Mouse (Mus musculus) liver, embryonic 16.5 days (tissue): Measurements from ENCODE around the gene Gm20481. TPM values are rescaled to one million over a fixed set of nuclear protein-coding genes. Genes with fewer than 3 reads are reported as not detected.
"Not testable (repeated sequence)": the region's sequence is repeated elsewhere in the genome, so short reads cannot be mapped to it uniquely, and the experiment has no call there.

Experiments
- ATAC-seq: fragments of 200-750 bp; cut with Nextera tagmentation; 2 replicates; pipeline ENCODE4 v1.8.0; 2017; ENCODE audit warnings: low read depth, mild to moderate bottlenecking, moderate number of reproducible peaks, moderate library complexity
- H3K27ac ChIP-seq: fragments of 300-500 bp; sonication (generic); 2 replicates; pipeline ENCODE4 v1.5.1; 2014; ENCODE audit warnings: mild to moderate bottlenecking, low read length
- H3K27me3 ChIP-seq: fragments of 300-500 bp; sonication (generic); 2 replicates; pipeline ENCODE4 v1.6.1; 2014; ENCODE audit warnings: low read depth, low read length, mixed read lengths; ENCODE audit not compliant: control insufficient read depth, insufficient read depth
- H3K36me3 ChIP-seq: fragments of 300-500 bp; sonication (generic); 2 replicates; pipeline ENCODE4 v1.6.1; 2014; ENCODE audit warnings: mild to moderate bottlenecking; ENCODE audit not compliant: control insufficient read depth, insufficient read depth
- H3K4me1 ChIP-seq: fragments of 300-500 bp; sonication (generic); 2 replicates; pipeline ENCODE4 v1.6.1; 2014; ENCODE audit warnings: low read depth, low read length, mixed read lengths; ENCODE audit not compliant: control insufficient read depth
- H3K4me2 ChIP-seq: fragments of 300-500 bp; sonication (generic); 2 replicates; pipeline ENCODE4 v1.6.1; 2014; ENCODE audit warnings: low read depth, low read length, mixed read lengths
- H3K4me3 ChIP-seq: fragments of 300-500 bp; sonication (generic); 2 replicates; pipeline ENCODE4 v1.5.1; 2014; ENCODE audit warnings: low read depth, mild to moderate bottlenecking, low read length
- H3K9ac ChIP-seq: fragments of 300-500 bp; sonication (generic); 2 replicates; pipeline ENCODE4 v1.6.1; 2014; ENCODE audit warnings: low read depth, low read length
- H3K9me3 ChIP-seq: fragments of 300-500 bp; sonication (generic); replicated peaks from 2 replicates; pipeline ENCODE4 v1.6.1; 2016; ENCODE audit warnings: low read length; ENCODE audit not compliant: control insufficient read depth
- WGBS: fragments of 180-500 bp; shearing (Covaris S2); extraction: QIAGEN DNeasy Blood & Tissue Kit; methylation state at CpG from one replicate; pipeline ENCODE4 v1.1.7; 2014; ENCODE audit not compliant: insufficient replicate concordance; 5-methylcytosine and 5-hydroxymethylcytosine counted together
- polyA plus RNA-seq: library from polyadenylated mRNA; unstranded; fragments of >200 nt; fragmentation: Nextera tagmentation; extraction: Ambion mirVana; gene quantifications from 2 replicates; pipeline ENCODE4 v1.2.1, GENCODE M21; 2015

Gene Gm20481
- polyA plus RNA-seq, 1 experiment from 2014 or later, result not detected

DNA sequence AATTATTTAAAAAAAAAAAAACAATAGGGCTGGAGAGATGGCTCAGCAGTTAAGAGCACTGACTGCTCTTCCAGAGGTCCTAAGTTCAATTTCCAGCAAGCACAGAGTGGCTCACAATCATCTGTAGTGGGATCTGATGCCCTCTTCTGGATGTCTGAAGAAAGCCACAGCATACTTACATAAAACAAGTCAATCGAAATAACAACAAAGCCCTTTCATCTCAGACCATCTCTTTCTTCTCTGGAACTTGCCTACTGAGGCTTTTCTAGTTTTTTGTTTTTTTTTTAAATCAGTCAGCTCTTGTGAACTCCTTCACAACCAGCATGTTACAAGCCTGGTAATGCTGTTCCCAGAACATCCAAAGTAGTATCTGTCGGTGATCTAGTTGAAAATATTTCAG, 10.9 kb downstream of the Gm20481 start:
- WGBS, result 15% methylated on average over 2 of the region's 2 CpGs
- peak overlapping the region; percentile 91 for H3K4me3 ChIP-seq
- H3K4me1 ChIP-seq, result peaks cover 27% of the 10 kb centered on the region
- ATAC-seq, result no peak
- peak overlapping the region; percentile 89 for H3K9ac ChIP-seq
- no peaks in the 10 kb centered on the region for H3K27me3 ChIP-seq
- peak overlapping the region; percentile 96 for H3K27ac ChIP-seq
- peak overlapping the region; percentile 86 for H3K4me2 ChIP-seq
- H3K9me3 ChIP-seq, result no peaks in the 10 kb centered on the region
- peaks cover 8% of the 10 kb centered on the region for H3K36me3 ChIP-seq

DNA sequence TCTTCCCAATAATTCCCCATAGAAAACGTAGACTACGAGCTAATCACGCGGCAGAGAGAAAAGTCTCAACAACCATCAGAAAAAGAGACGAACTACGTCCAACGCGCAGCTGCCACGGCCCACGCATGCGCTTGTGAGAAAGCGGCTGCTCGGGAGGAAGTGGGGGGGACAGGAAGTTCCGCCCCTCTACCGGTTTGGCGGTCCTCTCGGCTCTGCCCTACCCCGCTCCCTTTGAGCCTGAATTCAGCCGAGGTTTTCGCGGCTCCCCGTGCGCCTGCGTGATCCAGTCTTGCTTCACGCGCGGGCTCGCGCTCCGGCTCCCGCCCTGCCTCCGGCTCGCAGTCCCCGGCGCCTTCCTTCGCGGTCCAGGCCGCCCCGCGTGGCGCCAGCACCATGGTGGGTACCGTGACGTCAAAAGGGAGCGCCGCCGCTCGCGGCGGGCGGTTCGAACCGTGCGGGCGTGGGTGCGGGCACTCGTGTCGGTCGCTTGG, 12.0 kb downstream of the Gm20481 start, which contains the start of gene Lsm2:
Gene Lsm2 (plus strand): TSS at position 173 of the 491 bp plus-strand sequence.
- H3K27ac ChIP-seq, result peak within 1 kb of the TSS; percentile 96
- peak within 1 kb of the TSS; percentile 89 for H3K9ac ChIP-seq
- peak within 1 kb of the TSS; percentile 91 for H3K4me3 ChIP-seq
- peaks cover 17% of the 10 kb centered on the region for H3K36me3 ChIP-seq
- no peaks in the 10 kb centered on the region for H3K9me3 ChIP-seq
- peak within 1 kb of the TSS; percentile 86 for H3K4me2 ChIP-seq
- H3K27me3 ChIP-seq, result no peaks in the 10 kb centered on the region
- H3K4me1 ChIP-seq, result peaks cover 27% of the 10 kb centered on the region
- peak; percentile 93 for ATAC-seq
- WGBS, result under 1% methylated on average over 58 of the region's 58 CpGs

DNA sequence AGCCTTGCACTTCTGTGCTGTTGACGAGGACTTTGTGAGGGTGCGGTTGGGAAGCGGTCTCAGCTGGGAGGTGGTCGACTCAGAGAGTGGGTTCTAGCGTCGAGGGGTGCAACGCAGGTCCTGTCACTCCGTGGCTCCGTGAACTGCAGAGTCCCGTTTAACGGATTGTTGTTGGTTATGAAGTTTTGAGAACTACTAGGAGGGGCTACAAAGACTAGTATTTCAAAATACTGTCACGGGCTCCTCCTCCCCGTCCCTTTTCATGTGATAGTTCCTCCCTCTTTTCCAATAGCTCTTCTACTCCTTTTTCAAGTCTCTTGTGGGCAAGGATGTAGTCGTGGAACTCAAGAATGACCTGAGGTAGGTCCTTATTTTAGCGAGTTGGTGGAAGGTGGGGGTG, 12.6 kb downstream of the Gm20481 start:
- Histone ChIP-seq H3K9me3 (no peaks in the 10 kb centered on the region), H3K4me1 (peaks cover 27% of the 10 kb centered on the region), H3K4me2 (peak overlapping the region; percentile 86), H3K36me3 (peaks cover 17% of the 10 kb centered on the region), H3K27me3 (no peaks in the 10 kb centered on the region), H3K27ac (peak overlapping the region; percentile 96), H3K9ac (peak overlapping the region; percentile 89), H3K4me3 (peak overlapping the region; percentile 91)
- WGBS, result 0% methylated on average over 15 of the region's 15 CpGs
- peak; percentile 30 for ATAC-seq

DNA sequence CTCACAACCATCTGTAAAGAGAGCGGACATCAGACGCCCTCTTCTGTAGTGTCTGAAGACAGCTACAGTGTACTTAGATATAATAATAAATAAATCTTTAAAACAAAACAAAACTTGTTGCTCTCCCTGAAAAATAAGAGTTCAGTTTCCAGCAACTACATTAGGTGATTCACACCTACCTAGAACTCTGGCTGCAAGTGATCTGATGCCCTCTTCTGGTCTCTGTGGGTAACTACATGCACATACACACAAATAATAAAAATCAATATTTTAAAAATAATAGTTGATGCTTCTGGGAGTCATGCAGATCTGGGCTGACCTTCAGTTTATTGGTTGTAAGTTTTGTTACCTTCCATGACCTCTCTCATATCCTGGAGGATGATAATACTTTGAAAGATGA, 14.5 kb downstream of the Gm20481 start:
- no peak for ATAC-seq
- Histone ChIP-seq H3K27ac (no peak overlapping the region), H3K4me1 (peaks cover 27% of the 10 kb centered on the region), H3K36me3 (peaks cover 17% of the 10 kb centered on the region), H3K27me3 (no peaks in the 10 kb centered on the region), H3K4me2 (no peak overlapping the region), H3K9ac (no peak overlapping the region), H3K9me3 (no peaks in the 10 kb centered on the region), H3K4me3 (no peak overlapping the region)
- WGBS, result 52% methylated on average over 2 of the region's 2 CpGs

DNA sequence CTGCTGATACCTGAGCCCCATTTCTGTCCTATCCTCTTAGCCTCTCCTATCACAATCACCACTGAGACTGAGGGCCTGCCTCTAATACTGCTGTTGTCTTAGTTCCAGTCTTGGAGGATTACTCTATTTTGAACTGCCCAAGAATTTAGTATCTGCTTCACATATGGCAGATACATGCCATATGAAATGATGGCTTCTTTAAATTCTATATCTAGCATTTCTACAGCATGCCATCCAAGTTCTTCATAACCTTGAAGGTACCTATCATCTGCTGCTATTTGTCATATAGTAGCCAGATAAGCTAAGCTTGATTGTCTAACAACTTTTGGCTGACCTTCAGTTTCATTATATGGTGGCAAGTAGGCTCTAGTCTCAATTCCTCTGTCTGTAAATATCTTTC, 25.0 kb downstream of the Gm20481 start:
- Histone ChIP-seq H3K9me3 (no peaks in the 10 kb centered on the region), H3K4me1 (peaks cover 28% of the 10 kb centered on the region), H3K9ac (no peak overlapping the region), H3K4me3 (no peak overlapping the region), H3K27me3 (no peaks in the 10 kb centered on the region), H3K36me3 (peaks cover 16% of the 10 kb centered on the region), H3K4me2 (no peak overlapping the region), H3K27ac (no peak overlapping the region)
- ATAC-seq, result no peak

DNA sequence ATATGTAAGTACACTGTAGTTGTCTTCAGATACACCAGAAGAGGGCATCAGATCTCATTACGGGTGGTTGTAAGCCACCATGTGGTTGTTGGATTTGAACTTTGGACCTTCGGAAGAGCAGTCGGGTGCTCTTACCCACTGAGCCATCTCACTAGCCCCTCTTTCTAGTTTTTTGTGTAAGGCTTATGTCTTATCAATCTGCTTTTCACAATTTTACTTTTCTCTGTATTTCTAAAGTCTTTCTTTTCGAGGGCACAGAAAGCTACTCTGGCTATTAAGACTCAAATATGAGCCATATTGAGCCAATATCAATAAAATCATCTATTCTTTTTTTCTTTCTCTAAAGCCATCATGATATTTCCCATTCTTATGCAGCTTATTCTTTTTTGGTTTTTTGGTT, 25.5 kb downstream of the Gm20481 start:
- H3K27ac ChIP-seq, H3K9ac ChIP-seq, H3K27me3 ChIP-seq, H3K4me2 ChIP-seq, H3K4me3 ChIP-seq, ATAC-seq, H3K9me3 ChIP-seq: not testable (repeated sequence)
- 80% methylated on average over 4 of the region's 4 CpGs for WGBS
- H3K4me1 ChIP-seq, result peaks cover 28% of the 10 kb centered on the region
- peaks cover 16% of the 10 kb centered on the region for H3K36me3 ChIP-seq

DNA sequence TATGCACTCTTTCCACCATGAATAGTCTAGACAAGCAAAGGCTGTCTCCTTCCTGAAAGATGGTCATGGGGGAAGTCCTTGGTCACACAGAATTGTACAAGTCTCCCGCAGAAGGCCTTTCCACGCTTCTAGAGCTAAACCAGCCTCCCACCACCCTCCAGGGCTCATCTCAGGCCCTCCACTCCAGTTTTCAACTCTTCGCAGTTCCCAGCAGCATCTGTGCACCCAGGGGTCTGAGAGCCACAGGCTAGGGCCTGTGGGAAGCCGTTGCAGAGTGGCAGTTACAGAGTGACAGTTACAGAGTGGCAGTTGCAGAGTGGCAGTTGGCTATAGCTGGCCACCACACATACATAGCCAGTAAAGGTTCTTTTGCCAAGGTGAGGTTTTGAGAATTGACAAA, 26.2 kb downstream of the Gm20481 start:
- H3K27ac ChIP-seq, H3K4me2 ChIP-seq, H3K9me3 ChIP-seq, H3K27me3 ChIP-seq, H3K9ac ChIP-seq, H3K4me3 ChIP-seq, ATAC-seq: not testable (repeated sequence)
- peaks cover 28% of the 10 kb centered on the region for H3K4me1 ChIP-seq
- 79% methylated on average over 4 of the region's 4 CpGs for WGBS
- peaks cover 10% of the 10 kb centered on the region for H3K36me3 ChIP-seq

DNA sequence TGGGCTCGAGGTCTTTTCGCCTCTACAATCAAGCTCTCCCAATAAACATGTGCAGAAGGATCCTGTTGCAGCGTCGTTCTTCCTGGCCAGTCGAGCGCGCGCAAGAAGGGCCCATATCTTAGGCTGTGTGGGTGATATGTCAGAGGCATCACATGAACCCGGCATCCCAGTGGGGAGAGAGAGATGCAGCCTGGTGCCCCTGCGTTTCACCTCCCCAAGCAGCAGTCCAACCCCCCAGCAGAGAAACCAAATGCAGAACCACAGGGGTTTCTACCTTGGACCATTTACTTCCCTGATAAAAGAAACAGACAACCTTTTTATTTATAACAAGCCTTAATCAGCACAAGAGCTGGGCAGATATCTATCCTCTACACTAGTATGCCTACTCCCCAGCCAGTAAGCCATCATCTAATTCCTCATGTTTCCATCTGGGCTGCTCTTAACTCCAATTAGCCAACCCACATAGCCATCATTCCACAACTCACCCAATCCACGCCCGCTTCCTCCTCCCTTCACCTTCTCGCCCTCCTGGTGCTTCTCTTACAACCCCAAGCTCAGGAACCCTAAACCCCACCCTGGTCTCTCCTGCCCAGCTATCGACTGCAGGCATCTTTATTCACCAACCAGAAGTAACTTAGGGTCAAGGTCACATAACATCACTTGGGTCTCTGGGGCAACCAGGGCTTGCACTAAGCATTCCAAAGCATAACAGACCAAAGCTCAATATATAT, 26.9 kb downstream of the Gm20481 start:
- Histone ChIP-seq H3K27ac (peak overlapping the region; percentile 51), H3K4me3 (peak overlapping the region; percentile 82), H3K27me3 (no peaks in the 10 kb centered on the region), H3K4me2 (peak overlapping the region; percentile 95), H3K9me3 (no peaks in the 10 kb centered on the region), H3K36me3 (peaks cover 10% of the 10 kb centered on the region), H3K4me1 (peaks cover 28% of the 10 kb centered on the region), H3K9ac (peak overlapping the region; percentile 29; the same call in 1 of the 2 replicates)
- WGBS, result 68% methylated on average over 12 of the region's 14 CpGs
- ATAC-seq, result no peak

DNA sequence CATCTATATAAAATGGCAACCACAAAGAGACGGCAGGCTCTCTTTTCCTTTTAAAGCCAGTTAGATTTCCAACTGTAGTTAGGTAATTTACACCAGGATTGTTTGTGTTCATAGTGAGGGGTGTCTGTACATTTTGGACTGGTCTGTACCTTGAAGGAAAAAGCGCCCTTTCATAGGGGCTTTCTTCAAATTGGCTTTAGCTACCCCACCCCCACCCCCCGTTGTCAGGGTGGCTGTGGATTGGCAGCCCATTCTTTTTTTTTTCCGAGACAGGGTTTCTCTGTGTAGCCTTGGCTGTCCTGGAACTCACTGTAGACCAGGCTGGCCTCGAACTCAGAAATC, 27.4 kb downstream of the Gm20481 start:
- no peaks in the 10 kb centered on the region for H3K27me3 ChIP-seq
- H3K4me1 ChIP-seq, result peaks cover 28% of the 10 kb centered on the region
- peak overlapping the region; percentile 82 for H3K4me3 ChIP-seq
- no peaks in the 10 kb centered on the region for H3K9me3 ChIP-seq
- H3K27ac ChIP-seq, result peak overlapping the region; percentile 51
- 63% methylated on average over 5 of the region's 5 CpGs for WGBS
- H3K36me3 ChIP-seq, result peaks cover 10% of the 10 kb centered on the region
- peak overlapping the region; percentile 95 for H3K4me2 ChIP-seq
- H3K9ac ChIP-seq, result peak overlapping the region; percentile 82; the same call in 1 of the 2 replicates
- no peak for ATAC-seq
